Mouse (Mus musculus): ENCODE results near the gene Olfr165. TPM values are rescaled to one million over a fixed set of nuclear protein-coding genes. Genes with fewer than 3 reads are reported as not detected.
"Not testable (repeated sequence)": the region's sequence is repeated elsewhere in the genome, so short reads cannot be mapped to it uniquely, and the experiment has no call there.

Olfr165 gene
- total RNA-seq (2021): not detected
- long read RNA-seq, experiment 1: 0 reads
- long read RNA-seq, experiment 2: 0 reads

DNA sequence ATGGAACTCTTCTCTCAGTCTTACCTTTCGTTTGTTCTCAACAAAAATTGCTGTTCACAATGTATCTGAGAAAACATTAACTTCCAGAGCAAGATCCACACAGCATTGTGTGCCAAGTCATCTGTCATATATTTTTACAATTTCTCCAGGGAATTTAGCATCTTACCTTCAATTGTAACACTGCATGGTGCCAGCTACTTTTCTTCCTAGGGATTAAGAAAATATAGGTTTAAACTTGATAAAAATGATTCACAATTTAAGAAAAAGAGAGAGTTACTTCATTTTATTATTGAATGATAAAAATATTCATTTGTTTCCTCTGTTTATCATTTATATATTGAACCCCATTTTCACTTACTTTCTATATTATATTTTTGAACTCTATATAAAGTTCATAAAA is at the start of gene Olfr165:
TSS of gene Olfr165 (minus strand) at position 101 of the 400 bp plus-strand sequence.
- no peak for DNase-seq (ENCODE audit: low spot score in 2 of 2)

DNA sequence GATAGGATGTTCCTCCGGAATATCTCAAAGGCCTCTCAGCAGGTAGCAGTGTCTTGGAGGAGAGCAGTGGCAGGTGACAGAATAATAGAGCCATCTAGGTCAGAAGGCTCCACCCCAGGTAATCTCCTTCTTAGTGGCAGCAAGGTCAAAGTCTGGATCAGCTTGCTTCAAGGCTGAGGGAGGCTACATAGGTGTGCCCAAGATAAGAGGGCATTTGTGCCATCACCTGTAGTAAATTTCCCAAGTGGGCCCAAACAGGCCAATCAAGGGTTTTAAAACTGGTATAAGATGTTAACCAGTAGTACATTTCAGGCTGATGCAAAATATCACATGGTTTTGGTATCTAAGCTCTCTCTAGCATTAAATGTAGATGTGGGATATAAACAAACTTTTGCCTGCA is 41.4 kb upstream of the Olfr165 start:
- DNase-seq (ENCODE audit: low spot score in 2 of 2): no peak

DNA sequence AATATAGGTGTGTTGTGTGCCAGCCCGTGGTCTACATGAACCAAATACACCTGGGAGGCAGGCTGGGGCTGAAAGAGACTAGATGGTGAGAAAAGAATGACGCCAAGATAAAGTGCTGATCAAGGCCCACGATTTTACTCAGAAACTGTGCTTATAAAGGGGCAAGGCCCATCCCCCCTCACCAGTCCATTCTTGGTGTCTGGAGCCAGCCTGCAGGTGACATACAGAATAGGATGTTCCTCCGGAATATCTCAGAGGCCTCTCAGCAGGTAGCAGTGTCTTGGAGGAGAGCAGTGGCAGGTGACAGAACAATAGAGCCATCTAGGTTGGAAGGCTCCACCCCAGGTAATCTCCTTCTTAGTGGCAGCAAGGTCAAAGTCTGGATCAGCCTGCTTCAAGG is 35.8 kb upstream of the Olfr165 start:
- not testable (repeated sequence) for DNase-seq (ENCODE audit: low spot score in 2 of 2)

DNA sequence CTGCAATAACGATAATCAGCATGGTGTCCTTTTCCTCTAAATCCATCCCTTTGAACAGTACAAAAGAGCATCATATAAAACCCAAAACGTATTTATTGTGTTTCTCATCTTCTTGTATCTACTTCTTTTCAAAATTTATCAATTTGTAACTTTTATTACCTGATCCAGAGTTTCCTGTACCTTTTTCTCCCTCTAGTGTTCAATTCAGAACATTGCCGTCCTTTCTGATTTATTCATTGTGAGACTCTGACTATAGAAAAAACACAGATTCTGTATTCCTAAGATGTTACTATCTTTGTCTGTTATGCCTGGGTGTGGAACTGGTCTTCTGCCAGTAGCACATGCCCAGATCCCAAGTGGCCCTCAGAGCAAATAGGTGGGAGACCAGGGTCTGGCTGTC is 35.0 kb downstream of the Olfr165 start:
- DNase-seq (ENCODE audit: low spot score in 2 of 2): no peak

Other genes starting within 250 kb of the Olfr165 start
- not detected for gene Olfr164, start 109.1 kb downstream of the Olfr165 start, total RNA-seq (2021)
- not detected for gene Olfr166, start 60.6 kb upstream of the Olfr165 start, total RNA-seq (2021)
- not detected for gene Olfr167, start 99.1 kb upstream of the Olfr165 start, total RNA-seq (2021)
- gene Olfr168, start 112.4 kb upstream of the Olfr165 start, total RNA-seq (2021): not detected
- gene Olfr169, start 148.7 kb upstream of the Olfr165 start, total RNA-seq (2021): not detected
- gene Olfr170, start 188.7 kb upstream of the Olfr165 start, total RNA-seq (2021): not detected
- not detected for gene Olfr171, start 206.8 kb upstream of the Olfr165 start, total RNA-seq (2021)

All from gastrocnemius, postnatal 4 days (tissue).